In the genomic region with DNA sequence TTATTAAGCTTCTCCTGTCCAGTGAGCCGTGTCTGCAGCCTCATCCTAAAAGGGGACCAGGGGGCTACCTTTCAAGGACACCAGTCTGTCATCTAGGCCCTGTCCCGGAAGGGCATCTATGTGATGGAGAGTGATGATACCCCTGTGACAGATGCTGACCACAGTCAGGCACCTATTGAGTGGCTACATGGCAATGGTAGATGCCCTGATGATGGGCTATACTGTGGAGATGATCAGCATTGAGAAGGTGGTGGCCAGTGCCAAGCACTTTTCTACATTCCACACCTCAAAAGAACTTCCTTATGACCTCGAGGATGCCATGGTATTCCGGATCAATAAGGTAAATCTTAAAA, we compare ENCODE assay signal across 11 mouse cellular contexts.
DNase-seq lines count a peak whose midpoint lies in the region; ATAC-seq lines count a peak whose summit lies in the region.
"Had no signal": no experiment of that assay in that cellular context is flagged by ENCODE, and none has a peak within 500 bp of the region (broad histone marks: within the 10 kb centered on the region; RNA-seq: fewer than 3 reads in every experiment).

No protein-coding gene starts in this region.

- ATAC-seq in kidney, embryonic 14.5 days (ENCODE audit: low FRiP score, low TSS enrichment), result no peak
- no peak for ATAC-seq in embryonic facial prominence, embryonic 14.5 days (ENCODE audit: low read depth)
- no peak; the same call in none of the 2 replicates for ATAC-seq in hindbrain, embryonic 13.5 days (ENCODE audit: low FRiP score)
- ATAC-seq in midbrain, embryonic 14.5 days (ENCODE audit: low FRiP score, low TSS enrichment), result no peak
- ATAC-seq: inflammation-experienced regulatory T-cells, adult 6 months had no signal

- H3K27me3 ChIP-seq in kidney, embryonic 14.5 days (ENCODE audit: control insufficient read depth, insufficient read depth, low read length), result no peaks in the 10 kb centered on the region
- no peaks in the 10 kb centered on the region for H3K27me3 ChIP-seq in embryonic facial prominence, embryonic 14.5 days (replicated peaks; ENCODE audit: control insufficient read depth, insufficient read depth, low read length)
- peaks cover 4% of the 10 kb centered on the region; the same call in 1 of the 2 replicates for H3K27me3 ChIP-seq in hindbrain, embryonic 13.5 days
- H3K27me3 ChIP-seq in midbrain, embryonic 14.5 days (ENCODE audit: control insufficient read depth, insufficient read depth, low read length), result no peaks in the 10 kb centered on the region
- H3K27me3 ChIP-seq: megakaryocyte, embryonic 14.5 days had no signal

- H3K9me3 ChIP-seq in kidney, embryonic 14.5 days (ENCODE audit: control insufficient read depth, low read length), result no peaks in the 10 kb centered on the region
- no peaks in the 10 kb centered on the region for H3K9me3 ChIP-seq in embryonic facial prominence, embryonic 14.5 days (ENCODE audit: control insufficient read depth, low read length)
- H3K9me3 ChIP-seq in hindbrain, embryonic 13.5 days, result peaks cover 14% of the 10 kb centered on the region
- H3K9me3 ChIP-seq in midbrain, embryonic 14.5 days (ENCODE audit: control insufficient read depth, low read length), result peaks cover 13% of the 10 kb centered on the region; the same call in 1 of the 2 replicates
- H3K9me3 ChIP-seq: megakaryocyte, embryonic 14.5 days had no signal

- 83% methylated on average over 4 of the region's 4 CpGs for WGBS in kidney, embryonic 14.5 days
- WGBS in embryonic facial prominence, embryonic 14.5 days, result 86% methylated on average over 4 of the region's 4 CpGs
- WGBS in hindbrain, embryonic 13.5 days, result 89% methylated on average over 4 of the region's 4 CpGs
- 78% methylated on average over 4 of the region's 4 CpGs for WGBS in midbrain, embryonic 14.5 days

- peak overlapping the region; percentile 80; the same call in 1 of the 2 replicates for H3K4me2 ChIP-seq in kidney, embryonic 14.5 days (replicated peaks; ENCODE audit: low read depth, low read length)
- H3K4me2 ChIP-seq in embryonic facial prominence, embryonic 14.5 days (ENCODE audit: low read depth, low read length), result peak overlapping the region; percentile 68
- peak overlapping the region; percentile 55 for H3K4me2 ChIP-seq in hindbrain, embryonic 13.5 days
- peak overlapping the region; percentile 65 for H3K4me2 ChIP-seq in midbrain, embryonic 14.5 days (ENCODE audit: low read length)

- no peaks in the 10 kb centered on the region for H3K4me1 ChIP-seq in kidney, embryonic 14.5 days (ENCODE audit: control insufficient read depth, insufficient read depth, low read length)
- H3K4me1 ChIP-seq in embryonic facial prominence, embryonic 14.5 days (ENCODE audit: control insufficient read depth, insufficient read depth, low read length), result peaks cover 15% of the 10 kb centered on the region
- peaks cover 13% of the 10 kb centered on the region for H3K4me1 ChIP-seq in hindbrain, embryonic 13.5 days (replicated peaks)
- H3K4me1 ChIP-seq in midbrain, embryonic 14.5 days (ENCODE audit: control insufficient read depth, insufficient read depth, low read length), result peaks cover 5% of the 10 kb centered on the region

- no peak overlapping the region for H3K27ac ChIP-seq in kidney, embryonic 14.5 days (ENCODE audit: low read depth, low read length)
- no peak overlapping the region for H3K27ac ChIP-seq in embryonic facial prominence, embryonic 14.5 days (replicated peaks; ENCODE audit: low read depth, low read length)
- H3K27ac ChIP-seq in hindbrain, embryonic 13.5 days, result 0 out of 2 replicates have a peak overlapping the region, but pooled peaks have one; percentile 35
- no peak overlapping the region for H3K27ac ChIP-seq in midbrain, embryonic 14.5 days (replicated peaks; ENCODE audit: low read depth, low read length)

- H3K9ac ChIP-seq in kidney, embryonic 14.5 days (ENCODE audit: low read depth, low read length), result no peak overlapping the region
- peak overlapping the region; percentile 69 for H3K9ac ChIP-seq in embryonic facial prominence, embryonic 14.5 days (ENCODE audit: low read depth, low read length)
- H3K9ac ChIP-seq in hindbrain, embryonic 13.5 days, result peak overlapping the region; percentile 72
- H3K9ac ChIP-seq in midbrain, embryonic 14.5 days (replicated peaks; ENCODE audit: low read length), result peak overlapping the region; percentile 73

- no peak for DNase-seq in kidney, adult 11 months
- no peak for DNase-seq in embryonic facial prominence, embryonic 14.5 days (ENCODE audit: low spot score)
- no peak for DNase-seq in midbrain, embryonic 14.5 days
- no peak for DNase-seq in spleen, postnatal 14 days (ENCODE audit: low spot score in 2 of 2)
- DNase-seq in urinary bladder, postnatal 10 days (ENCODE audit: low spot score), result no peak
- DNase-seq in cerebellum, adult 9-11 months, result no peak
- DNase-seq: thymus, postnatal 14 days had no signal

- H3K4me3 ChIP-seq in kidney, embryonic 14.5 days (ENCODE audit: low read length), result peak overlapping the region; percentile 41; the same call in 1 of the 2 replicates
- H3K4me3 ChIP-seq in embryonic facial prominence, embryonic 14.5 days (ENCODE audit: low read depth, low read length), result no peak overlapping the region
- peak overlapping the region; percentile 30 for H3K4me3 ChIP-seq in hindbrain, embryonic 13.5 days
- 0 out of 2 replicates have a peak overlapping the region, but pooled peaks have one; percentile 26 for H3K4me3 ChIP-seq in midbrain, embryonic 14.5 days (replicated peaks; ENCODE audit: low read depth, low read length)
- H3K4me3 ChIP-seq: megakaryocyte, embryonic 14.5 days had no signal

- no peaks in the 10 kb centered on the region for H3K36me3 ChIP-seq in kidney, embryonic 14.5 days (ENCODE audit: control insufficient read depth, insufficient read depth, low read length)
- 0 out of 2 replicates have a peak, but pooled peaks cover 5% of the 10 kb centered on the region for H3K36me3 ChIP-seq in embryonic facial prominence, embryonic 14.5 days (ENCODE audit: control insufficient read depth, insufficient read depth, low read length)
- H3K36me3 ChIP-seq in hindbrain, embryonic 13.5 days, result peaks cover 34% of the 10 kb centered on the region
- no peaks in the 10 kb centered on the region for H3K36me3 ChIP-seq in midbrain, embryonic 14.5 days (ENCODE audit: control insufficient read depth, insufficient read depth, low read length)
